Mouse (Mus musculus): ENCODE data around the gene Sacs. TPM values are rescaled to one million over a fixed set of nuclear protein-coding genes. Genes with fewer than 3 reads are reported as not detected.

Sacs gene
- polyA plus RNA-seq, 1 experiment from 2014 or later = 2.8 TPM

DNA sequence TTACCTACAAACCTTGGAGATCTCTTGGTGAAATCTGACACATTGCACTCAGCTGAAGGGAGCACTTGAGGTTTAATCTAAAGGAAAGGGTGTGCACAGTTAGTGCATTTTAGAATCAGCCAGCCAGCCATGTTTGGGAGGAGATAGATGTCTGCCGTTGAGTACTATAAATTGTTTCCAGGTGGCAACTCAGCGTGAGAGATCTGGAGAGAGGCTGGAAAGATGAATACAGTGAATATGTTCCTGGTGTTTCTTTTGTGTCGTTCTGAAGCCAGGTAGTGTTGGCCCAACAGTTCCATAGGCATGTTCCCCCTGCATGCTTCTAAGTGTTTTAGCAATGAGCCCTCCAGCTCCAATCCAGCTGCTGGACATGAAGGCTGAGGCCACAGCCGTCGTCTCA lies 82.9 kb downstream of the Sacs start:
- peaks cover 19% of the 10 kb centered on the region for H3K4me1 ChIP-seq
- no peak overlapping the region for H3K4me3 ChIP-seq
- no peaks in the 10 kb centered on the region for H3K36me3 ChIP-seq
- H3K9me3 ChIP-seq = no peaks in the 10 kb centered on the region
- no peaks in the 10 kb centered on the region for H3K27me3 ChIP-seq
- WGBS = 41% methylated on average over 5 of the region's 5 CpGs
- H3K27ac ChIP-seq = no peak overlapping the region
- no peak for ATAC-seq (ENCODE audit: insufficient number of reproducible peaks, insufficient read depth, low FRiP score, low TSS enrichment, low read depth)
- no peak overlapping the region for H3K4me2 ChIP-seq
- H3K9ac ChIP-seq = no peak overlapping the region

DNA sequence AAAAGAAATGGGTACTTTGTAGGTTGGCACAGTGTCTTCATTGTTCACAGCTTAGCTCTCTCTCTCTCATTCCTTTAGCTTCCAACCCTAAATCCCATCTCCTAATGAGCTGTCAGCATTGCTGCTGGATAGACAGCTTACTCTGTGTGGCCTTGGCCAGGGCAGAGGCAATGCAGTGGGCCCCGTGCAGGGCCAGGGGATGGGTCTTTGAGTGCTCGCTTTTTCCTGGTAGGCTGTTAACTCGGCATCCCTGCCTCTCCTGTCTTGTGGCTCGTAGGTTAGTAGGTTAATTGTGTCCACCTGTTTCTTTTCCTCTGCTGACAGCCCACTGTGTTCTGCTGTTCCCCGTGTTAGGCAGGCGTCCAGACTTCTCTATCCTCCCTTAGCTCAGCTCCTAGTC lies 84.2 kb downstream of the Sacs start:
- Histone ChIP-seq H3K9me3 (no peaks in the 10 kb centered on the region), H3K27me3 (no peaks in the 10 kb centered on the region), H3K36me3 (no peaks in the 10 kb centered on the region), H3K4me3 (no peak overlapping the region), H3K27ac (no peak overlapping the region), H3K9ac (no peak overlapping the region), H3K4me2 (no peak overlapping the region), H3K4me1 (peaks cover 19% of the 10 kb centered on the region)
- WGBS = 28% methylated on average over 6 of the region's 6 CpGs
- ATAC-seq (ENCODE audit: insufficient number of reproducible peaks, insufficient read depth, low FRiP score, low TSS enrichment, low read depth) = no peak

- Histone ChIP-seq H3K4me3 (no peak overlapping the region), H3K4me1 (peaks cover 19% of the 10 kb centered on the region), H3K4me2 (no peak overlapping the region), H3K36me3 (no peaks in the 10 kb centered on the region), H3K27me3 (no peaks in the 10 kb centered on the region), H3K9ac (no peak overlapping the region), H3K9me3 (no peaks in the 10 kb centered on the region), H3K27ac (peak overlapping the region; percentile 28)
- ATAC-seq (ENCODE audit: insufficient number of reproducible peaks, insufficient read depth, low FRiP score, low TSS enrichment, low read depth) = 0 out of 2 replicates have a peak, but pooled peaks have one; percentile 43
- 38% methylated on average over 4 of the region's 4 CpGs for WGBS
Observed at GRCm38 (mm10) chr14:61223740-61224139, 85.5 kb downstream of the Sacs start.

- ATAC-seq (ENCODE audit: insufficient number of reproducible peaks, insufficient read depth, low FRiP score, low TSS enrichment, low read depth) = no peak
- Histone ChIP-seq H3K4me2 (no peak overlapping the region), H3K9me3 (no peaks in the 10 kb centered on the region), H3K27me3 (no peaks in the 10 kb centered on the region), H3K36me3 (no peaks in the 10 kb centered on the region), H3K4me1 (peaks cover 19% of the 10 kb centered on the region), H3K27ac (peak overlapping the region; percentile 28; the same call in 1 of the 2 replicates), H3K9ac (no peak overlapping the region), H3K4me3 (no peak overlapping the region)
- 75% methylated on average over 5 of the region's 5 CpGs for WGBS
Observed at GRCm38 (mm10) chr14:61224387-61225077, 86.3 kb downstream of the Sacs start.

DNA sequence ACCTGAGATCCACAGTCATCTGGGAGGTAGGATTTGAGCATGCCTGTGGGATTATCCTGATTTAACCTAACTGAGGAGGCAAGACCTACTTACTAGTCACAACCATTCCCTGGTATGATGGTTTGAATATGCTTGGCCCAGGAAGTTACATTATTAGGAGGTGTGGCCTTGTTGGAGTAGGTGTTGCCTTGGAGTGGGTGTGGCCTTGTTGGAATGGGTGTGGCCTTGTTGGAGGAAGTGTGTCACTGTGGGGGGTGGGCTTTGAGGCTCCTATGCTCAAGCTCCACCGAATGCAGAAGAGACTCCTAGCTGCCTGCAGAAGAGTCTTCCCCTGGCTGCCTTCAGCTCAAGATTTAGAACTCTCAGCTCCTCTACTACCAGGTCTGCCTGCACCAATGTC lies 87.9 kb downstream of the Sacs start:
- no peaks in the 10 kb centered on the region for H3K9me3 ChIP-seq
- no peak overlapping the region for H3K4me2 ChIP-seq
- no peaks in the 10 kb centered on the region for H3K36me3 ChIP-seq
- H3K27ac ChIP-seq = no peak overlapping the region
- ATAC-seq (ENCODE audit: insufficient number of reproducible peaks, insufficient read depth, low FRiP score, low TSS enrichment, low read depth) = no peak
- no peaks in the 10 kb centered on the region for H3K27me3 ChIP-seq
- no peak overlapping the region for H3K4me3 ChIP-seq
- no peak overlapping the region for H3K9ac ChIP-seq
- H3K4me1 ChIP-seq = peaks cover 18% of the 10 kb centered on the region
- 83% methylated on average over 1 of the region's 1 CpGs for WGBS

GRCm38 (mm10) chr14:61229763-61230162 lies 91.5 kb downstream of the Sacs start:
- Histone ChIP-seq H3K4me2 (no peak overlapping the region), H3K4me3 (no peak overlapping the region), H3K4me1 (no peaks in the 10 kb centered on the region), H3K36me3 (no peaks in the 10 kb centered on the region), H3K27me3 (no peaks in the 10 kb centered on the region), H3K9ac (no peak overlapping the region), H3K9me3 (no peaks in the 10 kb centered on the region), H3K27ac (no peak overlapping the region)
- ATAC-seq (ENCODE audit: insufficient number of reproducible peaks, insufficient read depth, low FRiP score, low TSS enrichment, low read depth) = peak; percentile 15; the same call in 1 of the 2 replicates
- WGBS = 79% methylated on average over 5 of the region's 5 CpGs

GRCm38 (mm10) chr14:61230179-61230578 lies 91.9 kb downstream of the Sacs start:
- H3K4me3 ChIP-seq = no peak overlapping the region
- H3K9ac ChIP-seq = no peak overlapping the region
- H3K4me1 ChIP-seq = no peaks in the 10 kb centered on the region
- no peak for ATAC-seq (ENCODE audit: insufficient number of reproducible peaks, insufficient read depth, low FRiP score, low TSS enrichment, low read depth)
- H3K27me3 ChIP-seq = no peaks in the 10 kb centered on the region
- no peaks in the 10 kb centered on the region for H3K9me3 ChIP-seq
- H3K36me3 ChIP-seq = no peaks in the 10 kb centered on the region
- no peak overlapping the region for H3K27ac ChIP-seq
- H3K4me2 ChIP-seq = no peak overlapping the region
- 93% methylated on average over 4 of the region's 4 CpGs for WGBS

GRCm38 (mm10) chr14:61232016-61232568 lies 93.8 kb downstream of the Sacs start:
- Histone ChIP-seq H3K9ac (no peak overlapping the region), H3K27me3 (no peaks in the 10 kb centered on the region), H3K4me1 (no peaks in the 10 kb centered on the region), H3K9me3 (no peaks in the 10 kb centered on the region), H3K4me3 (no peak overlapping the region), H3K27ac (no peak overlapping the region), H3K4me2 (no peak overlapping the region), H3K36me3 (no peaks in the 10 kb centered on the region)
- 82% methylated on average over 13 of the region's 13 CpGs for WGBS
- ATAC-seq (ENCODE audit: insufficient number of reproducible peaks, insufficient read depth, low FRiP score, low TSS enrichment, low read depth) = no peak

GRCm38 (mm10) chr14:61235846-61236474 lies 97.7 kb downstream of the Sacs start:
- Histone ChIP-seq H3K4me1 (no peaks in the 10 kb centered on the region), H3K36me3 (no peaks in the 10 kb centered on the region), H3K9me3 (no peaks in the 10 kb centered on the region), H3K4me2 (no peak overlapping the region), H3K9ac (no peak overlapping the region), H3K27ac (no peak overlapping the region), H3K27me3 (no peaks in the 10 kb centered on the region), H3K4me3 (no peak overlapping the region)
- WGBS = 53% methylated on average over 5 of the region's 5 CpGs
- no peak for ATAC-seq (ENCODE audit: insufficient number of reproducible peaks, insufficient read depth, low FRiP score, low TSS enrichment, low read depth)

DNA sequence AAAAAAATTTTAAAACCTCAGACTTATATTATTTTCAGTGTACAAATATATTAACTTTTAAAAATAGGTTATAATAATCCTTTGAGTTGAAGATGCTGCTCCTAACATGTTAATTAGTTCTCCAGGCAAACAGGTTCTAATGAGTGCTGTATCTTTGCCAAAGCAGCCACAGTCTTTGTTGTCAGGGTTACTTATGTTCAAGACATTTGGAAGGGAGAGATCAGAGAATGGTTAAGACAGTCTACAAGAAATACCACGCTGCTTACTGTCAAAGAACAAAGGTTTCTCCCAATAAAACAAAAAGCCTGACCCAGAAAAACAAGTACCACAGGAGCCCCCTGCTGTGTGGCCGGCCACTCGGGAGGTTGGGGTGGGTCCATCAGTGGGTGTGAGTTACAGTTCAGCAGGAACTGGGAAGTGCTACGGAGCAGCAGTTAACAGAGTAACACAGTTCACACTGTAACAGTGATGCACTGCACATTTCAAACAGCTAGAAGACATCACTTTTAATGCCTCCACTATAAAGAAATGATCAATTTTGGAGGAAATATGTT lies 98.9 kb downstream of the Sacs start:
- no peak for ATAC-seq (ENCODE audit: insufficient number of reproducible peaks, insufficient read depth, low FRiP score, low TSS enrichment, low read depth)
- H3K9ac ChIP-seq = no peak overlapping the region
- no peak overlapping the region for H3K4me3 ChIP-seq
- no peak overlapping the region for H3K4me2 ChIP-seq
- no peaks in the 10 kb centered on the region for H3K4me1 ChIP-seq
- no peaks in the 10 kb centered on the region for H3K36me3 ChIP-seq
- H3K27me3 ChIP-seq = no peaks in the 10 kb centered on the region
- no peak overlapping the region for H3K27ac ChIP-seq
- no peaks in the 10 kb centered on the region for H3K9me3 ChIP-seq
- 31% methylated on average over 4 of the region's 4 CpGs for WGBS

- no peak overlapping the region for H3K4me2 ChIP-seq
- no peaks in the 10 kb centered on the region for H3K9me3 ChIP-seq
- no peak overlapping the region for H3K4me3 ChIP-seq
- no peaks in the 10 kb centered on the region for H3K36me3 ChIP-seq
- H3K9ac ChIP-seq = no peak overlapping the region
- no peaks in the 10 kb centered on the region for H3K4me1 ChIP-seq
- H3K27ac ChIP-seq = no peak overlapping the region
- 67% methylated on average over 9 of the region's 9 CpGs for WGBS
- no peaks in the 10 kb centered on the region for H3K27me3 ChIP-seq
- no peak for ATAC-seq (ENCODE audit: insufficient number of reproducible peaks, insufficient read depth, low FRiP score, low TSS enrichment, low read depth)
Observed at GRCm38 (mm10) chr14:61238751-61239150, 100.5 kb downstream of the Sacs start.

DNA sequence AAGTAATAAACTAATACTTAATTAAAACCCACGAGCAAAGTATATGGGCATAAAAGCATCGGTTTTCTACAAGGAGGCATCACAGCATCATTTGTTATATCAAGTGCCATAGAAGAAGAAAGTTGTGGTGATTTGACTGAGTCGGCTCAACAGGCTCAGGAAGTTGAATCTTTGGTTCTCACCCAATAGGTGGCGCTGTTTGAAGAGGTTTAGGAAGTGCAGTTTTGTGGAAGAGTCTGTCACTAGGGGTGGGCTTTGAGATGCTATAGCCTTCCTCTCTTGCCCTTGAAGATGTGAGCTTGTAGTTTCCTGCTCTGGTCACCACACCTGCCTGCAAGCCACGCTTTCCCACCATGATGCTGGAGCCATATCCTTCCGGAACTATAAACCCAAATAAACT lies 104.4 kb downstream of the Sacs start:
- Histone ChIP-seq H3K9ac (no peak overlapping the region), H3K4me2 (no peak overlapping the region), H3K36me3 (no peaks in the 10 kb centered on the region), H3K27me3 (no peaks in the 10 kb centered on the region), H3K9me3 (no peaks in the 10 kb centered on the region), H3K27ac (no peak overlapping the region), H3K4me1 (no peaks in the 10 kb centered on the region), H3K4me3 (no peak overlapping the region)
- no peak for ATAC-seq (ENCODE audit: insufficient number of reproducible peaks, insufficient read depth, low FRiP score, low TSS enrichment, low read depth)
- WGBS = 38% methylated on average over 6 of the region's 6 CpGs

Measured in embryonic facial prominence, embryonic 13.5 days (tissue).